Mouse (Mus musculus): ENCODE measurements around the gene Uggt1. TPM values are rescaled to one million over a fixed set of nuclear protein-coding genes. Genes with fewer than 3 reads are reported as not detected.

Gene Uggt1
- polyA plus RNA-seq, 1 experiment: 11.7 TPM

DNA sequence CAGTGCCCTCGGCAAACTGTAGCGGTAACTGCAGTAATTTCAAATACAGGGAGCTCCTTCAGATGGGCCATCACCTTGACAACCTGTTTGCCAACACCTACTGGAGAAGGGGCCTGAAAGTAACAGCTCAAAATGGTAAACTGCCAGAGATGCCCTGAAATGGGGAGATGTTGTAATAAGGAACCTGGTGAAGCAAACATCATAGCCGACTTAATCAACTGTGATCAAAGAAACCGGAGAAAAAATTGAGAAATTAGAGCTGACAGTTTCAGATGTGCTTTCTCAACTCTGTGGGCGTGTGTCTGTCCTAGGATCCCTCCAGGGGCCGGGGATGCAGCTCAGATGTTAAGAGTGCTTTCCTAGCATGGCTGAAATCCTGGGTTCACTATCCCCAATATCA lies 11.3 kb downstream of the Uggt1 start:
- WGBS: 82% methylated on average over 6 of the region's 6 CpGs
- no peak overlapping the region for H3K4me3 ChIP-seq (ENCODE audit: low read depth, low read length)

DNA sequence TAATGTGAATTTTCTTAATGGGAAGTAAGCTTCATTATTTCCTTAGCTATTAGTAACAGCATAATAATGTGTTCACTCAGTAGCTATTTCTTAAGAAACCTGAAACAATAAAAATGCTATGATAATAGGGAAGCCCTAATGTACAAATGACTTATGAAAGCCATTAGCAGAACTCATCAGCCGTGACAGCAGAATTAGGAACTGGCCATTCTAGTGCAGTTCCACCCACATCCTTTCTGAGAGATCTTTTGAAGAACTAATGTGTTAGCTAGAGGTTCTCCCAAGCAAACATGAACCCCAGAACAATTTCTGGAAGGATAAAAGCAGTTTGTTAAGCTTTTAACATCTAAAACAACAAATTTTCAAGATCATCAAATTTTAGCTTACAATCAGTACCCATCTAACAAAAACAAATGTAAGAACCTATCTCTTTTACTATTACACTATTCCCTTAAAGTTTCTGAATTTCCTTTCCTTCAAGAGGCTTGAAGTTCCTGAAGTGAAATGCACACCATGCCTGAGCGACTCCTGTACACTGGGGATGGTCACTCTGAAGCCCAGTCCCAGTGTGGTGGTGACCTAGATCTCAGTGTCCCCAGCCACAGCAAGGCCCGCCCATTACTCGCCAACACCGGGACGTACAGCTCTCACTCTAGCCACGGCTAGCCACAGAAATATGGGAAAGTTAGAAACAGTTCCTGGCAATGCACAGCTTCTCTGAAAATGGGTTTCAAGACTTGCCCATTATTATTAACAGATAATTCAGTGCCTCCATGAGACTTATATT lies 13.4 kb downstream of the Uggt1 start:
- WGBS: 82% methylated on average over 7 of the region's 7 CpGs
- Histone ChIP-seq H3K4me3 (ENCODE audit: low read depth, low read length) (no peak overlapping the region), H3K27me3 (ENCODE audit: control insufficient read depth, insufficient read depth, low read length) (no peaks in the 10 kb centered on the region), H3K27ac (ENCODE audit: insufficient read depth, low read depth, low read length) (no peak overlapping the region), H3K36me3 (ENCODE audit: control insufficient read depth, insufficient read depth, low read length) (peaks cover 54% of the 10 kb centered on the region), H3K4me1 (ENCODE audit: control insufficient read depth, insufficient read depth, insufficient read length, low read length) (peaks cover 2% of the 10 kb centered on the region; the same call in 1 of the 2 replicates)
- TF ChIP-seq CTCF (IDR thresholded peaks at IDR 0.05; ENCODE audit: extremely low read depth, insufficient read length, insufficient replicate concordance, low read depth, low read length): no peak
- TF ChIP-seq POLR2A (IDR thresholded peaks at IDR 0.05; ENCODE audit: low read depth, low read length): no peak

More for the DNA sequence above, 11.3 kb downstream of the Uggt1 start:
- Histone ChIP-seq H3K27ac (ENCODE audit: insufficient read depth, low read depth, low read length) (no peak overlapping the region), H3K27me3 (ENCODE audit: control insufficient read depth, insufficient read depth, low read length) (no peaks in the 10 kb centered on the region), H3K4me1 (ENCODE audit: control insufficient read depth, insufficient read depth, insufficient read length, low read length) (peaks cover 4% of the 10 kb centered on the region; the same call in 1 of the 2 replicates), H3K36me3 (ENCODE audit: control insufficient read depth, insufficient read depth, low read length) (peaks cover 50% of the 10 kb centered on the region)
- no peak for TF ChIP-seq POLR2A (IDR thresholded peaks at IDR 0.05; ENCODE audit: low read depth, low read length)
- TF ChIP-seq CTCF (IDR thresholded peaks at IDR 0.05; ENCODE audit: extremely low read depth, insufficient read length, insufficient replicate concordance, low read depth, low read length): no peak

DNA sequence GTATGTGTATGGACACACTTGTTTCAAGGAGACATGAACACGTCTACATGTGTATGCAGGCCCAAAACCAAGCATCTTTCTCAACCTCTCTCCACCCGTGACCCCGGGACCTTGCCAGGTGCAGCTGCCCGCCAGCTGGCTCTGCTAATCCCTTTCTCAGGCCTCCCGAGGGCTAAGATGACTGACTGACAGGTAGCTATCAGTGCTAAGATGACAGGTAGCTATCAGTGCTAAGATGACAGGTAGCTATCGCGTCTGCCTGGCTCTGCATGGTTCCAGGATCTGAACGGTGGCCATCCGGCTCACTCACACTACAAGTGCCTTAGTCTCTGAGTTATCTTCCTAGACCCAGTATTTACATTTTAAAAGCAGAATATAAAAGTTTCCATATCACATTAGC lies 16.1 kb downstream of the Uggt1 start:
- TF ChIP-seq CTCF (IDR thresholded peaks at IDR 0.05; ENCODE audit: extremely low read depth, insufficient read length, insufficient replicate concordance, low read depth, low read length) (no peak), POLR2A (IDR thresholded peaks at IDR 0.05; ENCODE audit: low read depth, low read length) (no peak)
- H3K36me3 ChIP-seq (ENCODE audit: control insufficient read depth, insufficient read depth, low read length): peaks cover 57% of the 10 kb centered on the region
- 84% methylated on average over 9 of the region's 9 CpGs for WGBS

DNA sequence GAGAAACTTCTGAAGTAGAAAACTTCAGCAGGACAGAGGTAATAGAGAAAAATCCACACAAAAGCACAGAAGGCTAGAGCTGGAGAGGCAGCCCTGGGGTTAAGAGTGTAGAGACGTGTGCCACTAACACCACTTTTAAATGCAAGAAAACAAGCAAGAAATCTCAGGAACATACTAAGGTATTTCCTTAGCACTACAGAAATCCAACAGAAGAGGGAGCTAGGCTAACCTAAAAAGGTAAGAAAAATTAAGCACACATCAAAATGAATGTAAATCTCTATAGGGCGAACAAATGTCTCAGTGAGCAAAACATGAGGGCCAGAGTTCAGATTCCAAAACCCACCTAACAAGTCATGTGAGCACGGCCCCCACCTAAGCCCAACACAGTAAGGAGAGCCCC lies 19.9 kb downstream of the Uggt1 start:
- Histone ChIP-seq H3K27me3 (ENCODE audit: control insufficient read depth, insufficient read depth, low read length) (no peaks in the 10 kb centered on the region), H3K4me3 (ENCODE audit: low read depth, low read length) (no peak overlapping the region), H3K4me1 (ENCODE audit: control insufficient read depth, insufficient read depth, insufficient read length, low read length) (no peaks in the 10 kb centered on the region), H3K36me3 (ENCODE audit: control insufficient read depth, insufficient read depth, low read length) (peaks cover 51% of the 10 kb centered on the region), H3K27ac (ENCODE audit: insufficient read depth, low read depth, low read length) (no peak overlapping the region)
- TF ChIP-seq CTCF (IDR thresholded peaks at IDR 0.05; ENCODE audit: extremely low read depth, insufficient read length, insufficient replicate concordance, low read depth, low read length): no peak
- no peak for TF ChIP-seq POLR2A (IDR thresholded peaks at IDR 0.05; ENCODE audit: low read depth, low read length)
- 81% methylated on average over 3 of the region's 3 CpGs for WGBS

More for the DNA sequence above, 16.1 kb downstream of the Uggt1 start:
- H3K4me1 ChIP-seq (ENCODE audit: control insufficient read depth, insufficient read depth, insufficient read length, low read length): no peaks in the 10 kb centered on the region
- H3K4me3 ChIP-seq (ENCODE audit: low read depth, low read length): no peak overlapping the region
- H3K27ac ChIP-seq (ENCODE audit: insufficient read depth, low read depth, low read length): no peak overlapping the region
- H3K27me3 ChIP-seq (ENCODE audit: control insufficient read depth, insufficient read depth, low read length): no peaks in the 10 kb centered on the region

DNA sequence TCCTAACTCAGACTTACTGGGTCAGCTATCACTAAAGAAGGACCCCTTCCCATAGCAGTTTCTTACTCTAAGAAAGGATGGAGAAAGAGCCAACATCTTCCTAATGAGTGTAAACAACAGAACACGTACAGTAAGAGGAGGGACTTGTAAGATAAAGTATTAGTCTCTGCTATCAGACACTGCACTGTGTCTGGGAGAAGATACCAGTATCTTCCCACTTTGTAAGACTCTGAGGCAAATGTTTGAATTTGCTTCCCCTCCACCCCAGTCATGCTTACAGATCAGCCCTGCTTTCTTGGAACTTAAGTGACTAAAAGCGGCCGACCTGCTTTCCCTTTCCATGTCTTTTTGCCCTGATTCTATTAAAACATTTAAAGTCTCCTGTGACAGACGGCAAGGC lies 30.2 kb downstream of the Uggt1 start:
- no peak for TF ChIP-seq CTCF (IDR thresholded peaks at IDR 0.05; ENCODE audit: extremely low read depth, insufficient read length, insufficient replicate concordance, low read depth, low read length)
- no peak for TF ChIP-seq POLR2A (IDR thresholded peaks at IDR 0.05; ENCODE audit: low read depth, low read length)
- Histone ChIP-seq H3K27me3 (ENCODE audit: control insufficient read depth, insufficient read depth, low read length) (no peaks in the 10 kb centered on the region), H3K4me1 (ENCODE audit: control insufficient read depth, insufficient read depth, insufficient read length, low read length) (no peaks in the 10 kb centered on the region), H3K27ac (ENCODE audit: insufficient read depth, low read depth, low read length) (no peak overlapping the region), H3K36me3 (ENCODE audit: control insufficient read depth, insufficient read depth, low read length) (peaks cover 47% of the 10 kb centered on the region), H3K4me3 (ENCODE audit: low read depth, low read length) (no peak overlapping the region)
- WGBS: 92% methylated on average over 4 of the region's 4 CpGs

DNA sequence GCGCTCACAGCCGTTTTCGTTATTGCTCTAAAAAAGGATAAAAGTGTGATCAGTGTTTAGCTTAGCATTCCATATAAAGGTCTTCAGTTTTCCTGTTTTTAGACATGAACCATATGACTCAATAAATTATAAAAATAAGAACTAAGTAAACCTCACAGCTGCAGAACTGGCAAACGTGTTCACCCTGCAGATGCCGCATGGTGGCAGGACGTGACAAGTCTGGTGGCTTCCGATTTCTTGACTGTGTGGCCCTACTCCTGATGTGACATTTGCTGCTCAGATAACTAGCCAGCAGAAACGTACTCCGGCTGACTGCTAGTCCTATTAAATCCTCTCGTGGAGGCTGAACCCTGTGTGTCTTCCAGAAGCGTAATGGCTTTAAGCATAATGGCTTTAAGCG lies 42.8 kb downstream of the Uggt1 start:
- Histone ChIP-seq H3K4me3 (ENCODE audit: low read depth, low read length) (no peak overlapping the region), H3K4me1 (ENCODE audit: control insufficient read depth, insufficient read depth, insufficient read length, low read length) (no peaks in the 10 kb centered on the region), H3K27ac (ENCODE audit: insufficient read depth, low read depth, low read length) (no peak overlapping the region), H3K27me3 (ENCODE audit: control insufficient read depth, insufficient read depth, low read length) (no peaks in the 10 kb centered on the region), H3K36me3 (ENCODE audit: control insufficient read depth, insufficient read depth, low read length) (peaks cover 52% of the 10 kb centered on the region)
- no peak for TF ChIP-seq CTCF (IDR thresholded peaks at IDR 0.05; ENCODE audit: extremely low read depth, insufficient read length, insufficient replicate concordance, low read depth, low read length)
- TF ChIP-seq POLR2A (IDR thresholded peaks at IDR 0.05; ENCODE audit: low read depth, low read length): no peak
- WGBS: 94% methylated on average over 12 of the region's 12 CpGs

DNA sequence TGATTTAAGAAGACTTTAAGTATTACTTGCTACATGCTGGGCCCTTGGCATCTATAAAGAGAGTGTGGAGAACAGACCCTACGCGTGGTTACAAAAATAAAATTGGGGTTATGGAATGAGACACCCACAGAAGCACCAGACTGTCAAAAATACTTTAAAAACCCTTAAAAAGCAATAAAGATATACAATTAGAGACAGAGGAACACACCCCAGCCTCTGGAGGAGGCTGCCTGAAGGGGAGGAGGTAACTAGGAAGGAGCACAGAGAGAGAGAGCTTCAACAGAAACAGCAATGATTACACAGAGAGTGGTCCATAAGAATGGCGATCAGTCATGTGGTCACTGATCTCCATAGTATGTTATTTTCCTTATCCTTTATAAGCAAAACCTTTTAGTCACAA lies 50.0 kb downstream of the Uggt1 start:
- H3K4me3 ChIP-seq (ENCODE audit: low read depth, low read length): no peak overlapping the region
- WGBS: 98% methylated on average over 3 of the region's 3 CpGs
- H3K36me3 ChIP-seq (ENCODE audit: control insufficient read depth, insufficient read depth, low read length): peaks cover 70% of the 10 kb centered on the region
- TF ChIP-seq CTCF (IDR thresholded peaks at IDR 0.05; ENCODE audit: extremely low read depth, insufficient read length, insufficient replicate concordance, low read depth, low read length) (no peak), POLR2A (IDR thresholded peaks at IDR 0.05; ENCODE audit: low read depth, low read length) (no peak)
- no peak overlapping the region for H3K27ac ChIP-seq (ENCODE audit: insufficient read depth, low read depth, low read length)
- no peaks in the 10 kb centered on the region for H3K4me1 ChIP-seq (ENCODE audit: control insufficient read depth, insufficient read depth, insufficient read length, low read length)
- H3K27me3 ChIP-seq (ENCODE audit: control insufficient read depth, insufficient read depth, low read length): no peaks in the 10 kb centered on the region

All from small intestine, adult 2 months (tissue).